Mouse (Mus musculus) adrenal gland, adult 18-20 months (tissue): Measurements from ENCODE around the gene B4galt7. TPM values are rescaled to one million over a fixed set of nuclear protein-coding genes. Genes with fewer than 3 reads are reported as not detected.

Source experiments
- total RNA-seq, 2 experiments: library from RNA; stranded (reverse); gene quantifications; 1 replicate in 1 of 2; 2 replicates in 1 of 2; pipeline ENCODE4 v1.2.3; 2021

The B4galt7 gene
- total RNA-seq, 2 experiments from 2014 or later, result 11.7 to 16.1 TPM

Other genes with a start within 250 kb of the B4galt7 start
- gene Lman2, start 237.1 kb upstream of the B4galt7 start, total RNA-seq, result 100 to 1,000 TPM; 113 to 121 TPM
- under 1 TPM; 0.76 to 0.96 TPM for gene Rgs14, start 230.2 kb upstream of the B4galt7 start, total RNA-seq
- gene Slc34a1, start 201.7 kb upstream of the B4galt7 start, total RNA-seq, result 1 to 10 TPM in 1 of 2 experiments, not detected in 1; 2.9 TPM
- gene Pfn3, start 184.7 kb upstream of the B4galt7 start, total RNA-seq, result not detected
- not detected for gene F12, start 173.1 kb upstream of the B4galt7 start, total RNA-seq
- 10 to 100 TPM; 27.1 to 33.1 TPM for gene Grk6, start 154.8 kb upstream of the B4galt7 start, total RNA-seq
- gene Prr7, start 135.6 kb upstream of the B4galt7 start, total RNA-seq, result 1 to 10 TPM; 1.9 to 2.2 TPM
- gene Dbn1, start 111.8 kb upstream of the B4galt7 start, total RNA-seq, result 10 to 100 TPM; 11.1 to 16.2 TPM
- 10 to 100 TPM; 11.6 to 26.8 TPM for gene Pdlim7, start 86.2 kb upstream of the B4galt7 start, total RNA-seq
- 1 to 10 TPM; 5.1 to 5.3 TPM for gene Dok3, start 70.6 kb upstream of the B4galt7 start, total RNA-seq
- gene Ddx41, start 63.2 kb upstream of the B4galt7 start, total RNA-seq, result 10 to 100 TPM; 40.6 to 47.1 TPM
- 10 to 100 TPM; 45.5 to 52.7 TPM for gene Fam193b, start 28.8 kb upstream of the B4galt7 start, total RNA-seq
- 100 to 1,000 TPM; 141 to 184 TPM for gene Tmed9, start 26.2 kb upstream of the B4galt7 start, total RNA-seq
- 10 to 100 TPM; 27.4 to 32.4 TPM for gene Caml, start 23.1 kb downstream of the B4galt7 start, total RNA-seq
- 10 to 100 TPM; 24.0 to 36.4 TPM for gene Ddx46, start 35.1 kb downstream of the B4galt7 start, total RNA-seq
- gene B230219D22Rik, start 93.2 kb downstream of the B4galt7 start, total RNA-seq, result 10 to 100 TPM; 45.9 to 56.8 TPM
- 10 to 100 TPM; 71.2 to 73.8 TPM for gene Txndc15, start 114.8 kb downstream of the B4galt7 start, total RNA-seq
- gene Pcbd2, start 127.5 kb downstream of the B4galt7 start, total RNA-seq, result 10 to 100 TPM; 75.9 to 84.6 TPM
- not detected for gene Catsper3, start 184.7 kb downstream of the B4galt7 start, total RNA-seq
- gene Pitx1, start 236.3 kb downstream of the B4galt7 start, total RNA-seq, result not detected